Mouse (Mus musculus): ENCODE results near the gene Ash1l. TPM values are rescaled to one million over a fixed set of nuclear protein-coding genes. Genes with fewer than 3 reads are reported as not detected.
A peak's percentile ranks its signal among the peaks of the same experiment; 100 is the strongest.
"Not testable (repeated sequence)": the region's sequence is repeated elsewhere in the genome, so short reads cannot be mapped to it uniquely, and the experiment has no call there.

Gene Ash1l
- polyA plus RNA-seq, 1 experiment: 5.7 TPM

- no peaks in the 10 kb centered on the region for H3K4me1 ChIP-seq (ENCODE audit: control insufficient read depth, insufficient read depth, insufficient read length)
- no peak overlapping the region for H3K27ac ChIP-seq (ENCODE audit: insufficient read depth, low read length)
- H3K4me3 ChIP-seq (ENCODE audit: extremely low read depth, insufficient read depth, insufficient read length): no peak overlapping the region
- peaks cover 53% of the 10 kb centered on the region for H3K36me3 ChIP-seq (ENCODE audit: control insufficient read depth, insufficient read depth, low read length)
- DNase-seq (ENCODE audit: low read depth in 1 of 2, low spot score in 2 of 2): no peak
- TF ChIP-seq POLR2A (IDR thresholded peaks at IDR 0.05; ENCODE audit: low read depth, low read length): no peak
- no peak for TF ChIP-seq CTCF (IDR thresholded peaks at IDR 0.05; ENCODE audit: extremely low read depth, insufficient read depth, insufficient read length, insufficient replicate concordance)
- H3K27me3 ChIP-seq (ENCODE audit: control insufficient read depth, insufficient read depth, low read length): no peaks in the 10 kb centered on the region
Measured at GRCm38 (mm10) chr3:89067265-89067664, 116.8 kb downstream of the Ash1l start.

DNA sequence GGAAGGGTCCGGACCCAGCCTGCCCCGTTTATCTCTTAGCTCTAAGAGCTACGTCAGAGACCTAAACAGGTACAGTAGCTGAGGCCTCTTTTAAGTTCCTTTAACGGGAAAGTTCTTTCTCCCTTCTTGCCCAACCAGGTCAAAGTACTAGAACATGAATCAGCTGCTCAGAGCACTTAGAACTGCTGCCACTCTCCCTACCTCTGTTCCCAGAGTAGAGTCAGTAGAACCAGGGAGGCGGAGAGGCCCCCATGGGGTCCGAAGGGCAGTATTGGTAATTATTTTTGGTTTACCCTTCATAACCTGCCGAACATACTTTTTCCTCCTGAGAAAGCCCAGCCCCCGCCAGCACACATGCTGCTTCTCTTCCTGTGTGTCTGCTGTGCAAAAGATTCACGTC lies 127.0 kb downstream of the Ash1l start:
- H3K27ac ChIP-seq (ENCODE audit: insufficient read depth, low read length): no peak overlapping the region
- peaks cover 38% of the 10 kb centered on the region for H3K36me3 ChIP-seq (ENCODE audit: control insufficient read depth, insufficient read depth, low read length)
- 93% methylated on average over 9 of the region's 9 CpGs for WGBS
- no peak overlapping the region for H3K4me3 ChIP-seq (ENCODE audit: extremely low read depth, insufficient read depth, insufficient read length)
- no peaks in the 10 kb centered on the region for H3K27me3 ChIP-seq (ENCODE audit: control insufficient read depth, insufficient read depth, low read length)
- no peak for TF ChIP-seq POLR2A (IDR thresholded peaks at IDR 0.05; ENCODE audit: low read depth, low read length)
- TF ChIP-seq CTCF (IDR thresholded peaks at IDR 0.05; ENCODE audit: extremely low read depth, insufficient read depth, insufficient read length, insufficient replicate concordance): no peak
- DNase-seq (ENCODE audit: low read depth in 1 of 2, low spot score in 2 of 2): no peak
- no peaks in the 10 kb centered on the region for H3K4me1 ChIP-seq (ENCODE audit: control insufficient read depth, insufficient read depth, insufficient read length)

DNA sequence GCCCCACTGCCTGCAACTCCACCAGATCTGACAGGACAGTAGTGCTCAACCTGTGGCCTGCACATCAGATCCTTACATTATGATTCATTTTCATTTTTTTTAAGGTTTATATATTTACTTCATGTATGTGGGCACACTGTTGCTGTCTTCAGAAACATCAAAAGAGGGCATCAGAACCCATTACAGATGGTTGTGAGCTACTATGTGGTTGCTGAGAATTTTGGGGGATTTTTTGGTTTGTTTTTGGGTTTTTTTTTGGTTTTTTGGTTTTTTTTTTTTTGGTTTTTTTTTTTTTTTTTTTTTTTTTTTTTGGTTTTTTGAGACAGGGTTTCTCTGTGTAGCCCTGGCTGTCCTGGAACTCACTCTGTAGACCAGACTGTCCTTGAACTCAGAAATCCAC lies 131.9 kb downstream of the Ash1l start:
- not testable (repeated sequence) for H3K27me3 ChIP-seq (ENCODE audit: control insufficient read depth, insufficient read depth, low read length); DNase-seq (ENCODE audit: low read depth in 1 of 2, low spot score in 2 of 2); H3K27ac ChIP-seq (ENCODE audit: insufficient read depth, low read length); H3K4me3 ChIP-seq (ENCODE audit: extremely low read depth, insufficient read depth, insufficient read length)
- Histone ChIP-seq H3K4me1 (ENCODE audit: control insufficient read depth, insufficient read depth, insufficient read length) (peaks cover 13% of the 10 kb centered on the region; the same call in 1 of the 2 replicates), H3K36me3 (ENCODE audit: control insufficient read depth, insufficient read depth, low read length) (peaks cover 17% of the 10 kb centered on the region)

DNA sequence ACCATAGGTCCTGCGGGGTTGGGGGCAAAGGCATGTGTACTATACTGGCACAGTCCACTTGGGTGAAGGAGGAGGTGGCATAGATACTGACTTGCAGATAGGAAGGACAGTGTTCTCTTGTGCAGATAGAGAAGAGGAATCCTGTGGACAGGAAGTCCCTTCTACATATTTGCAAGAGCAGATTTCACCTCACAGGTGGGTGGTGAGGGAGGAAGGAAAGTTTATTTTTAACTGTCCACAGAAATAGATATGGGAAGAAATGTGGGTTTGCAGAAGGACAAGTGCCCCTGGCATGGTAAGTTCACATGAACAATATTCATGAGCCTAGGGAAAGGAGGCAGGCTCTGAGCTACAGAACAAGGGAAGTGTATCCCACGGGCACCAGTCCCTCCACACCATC lies 133.7 kb downstream of the Ash1l start:
- TF ChIP-seq CTCF (IDR thresholded peaks at IDR 0.05; ENCODE audit: extremely low read depth, insufficient read depth, insufficient read length, insufficient replicate concordance) (no peak), POLR2A (IDR thresholded peaks at IDR 0.05; ENCODE audit: low read depth, low read length) (no peak)
- peaks cover 9% of the 10 kb centered on the region; the same call in 1 of the 2 replicates for H3K36me3 ChIP-seq (ENCODE audit: control insufficient read depth, insufficient read depth, low read length)
- H3K4me1 ChIP-seq (ENCODE audit: control insufficient read depth, insufficient read depth, insufficient read length): peaks cover 28% of the 10 kb centered on the region; the same call in 1 of the 2 replicates
- no peak overlapping the region for H3K27ac ChIP-seq (ENCODE audit: insufficient read depth, low read length)
- no peak overlapping the region for H3K4me3 ChIP-seq (ENCODE audit: extremely low read depth, insufficient read depth, insufficient read length)
- H3K27me3 ChIP-seq (ENCODE audit: control insufficient read depth, insufficient read depth, low read length): no peaks in the 10 kb centered on the region
- no peak for DNase-seq (ENCODE audit: low read depth in 1 of 2, low spot score in 2 of 2)
- WGBS: 62% methylated on average over 2 of the region's 2 CpGs

DNA sequence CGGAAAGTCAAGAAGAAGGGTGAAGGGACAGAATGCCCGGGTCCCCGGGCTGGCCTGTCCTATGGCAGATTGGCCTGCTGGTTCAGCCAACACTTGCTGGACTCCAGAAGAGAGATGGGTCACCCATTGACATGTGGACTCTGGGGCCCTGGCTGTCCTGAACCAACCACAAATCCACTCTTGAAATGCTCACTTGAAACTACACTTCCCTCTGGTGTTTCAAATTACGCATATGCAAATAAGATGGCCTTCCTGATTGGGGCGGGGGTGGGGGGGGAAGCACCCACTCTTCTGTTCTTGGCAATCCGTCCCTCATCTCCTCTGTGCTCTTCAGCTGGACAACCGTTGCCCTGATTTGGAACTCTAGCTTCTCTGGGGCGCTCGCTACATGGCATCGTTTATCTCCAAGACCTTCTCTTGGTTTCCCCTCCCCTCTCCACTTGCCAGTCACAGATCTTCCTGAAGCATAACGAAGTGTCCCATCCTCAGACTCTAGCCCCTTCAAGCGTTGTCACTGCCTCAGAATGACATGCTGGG lies 134.3 kb downstream of the Ash1l start:
- no peak overlapping the region for H3K27ac ChIP-seq (ENCODE audit: insufficient read depth, low read length)
- peaks cover 28% of the 10 kb centered on the region; the same call in 1 of the 2 replicates for H3K4me1 ChIP-seq (ENCODE audit: control insufficient read depth, insufficient read depth, insufficient read length)
- no peak for TF ChIP-seq POLR2A (IDR thresholded peaks at IDR 0.05; ENCODE audit: low read depth, low read length)
- TF ChIP-seq CTCF (IDR thresholded peaks at IDR 0.05; ENCODE audit: extremely low read depth, insufficient read depth, insufficient read length, insufficient replicate concordance): no peak
- no peak overlapping the region for H3K4me3 ChIP-seq (ENCODE audit: extremely low read depth, insufficient read depth, insufficient read length)
- 78% methylated on average over 12 of the region's 12 CpGs for WGBS
- no peak for DNase-seq (ENCODE audit: low read depth in 1 of 2, low spot score in 2 of 2)
- peaks cover 5% of the 10 kb centered on the region; the same call in 1 of the 2 replicates for H3K36me3 ChIP-seq (ENCODE audit: control insufficient read depth, insufficient read depth, low read length)
- H3K27me3 ChIP-seq (ENCODE audit: control insufficient read depth, insufficient read depth, low read length): no peaks in the 10 kb centered on the region

DNA sequence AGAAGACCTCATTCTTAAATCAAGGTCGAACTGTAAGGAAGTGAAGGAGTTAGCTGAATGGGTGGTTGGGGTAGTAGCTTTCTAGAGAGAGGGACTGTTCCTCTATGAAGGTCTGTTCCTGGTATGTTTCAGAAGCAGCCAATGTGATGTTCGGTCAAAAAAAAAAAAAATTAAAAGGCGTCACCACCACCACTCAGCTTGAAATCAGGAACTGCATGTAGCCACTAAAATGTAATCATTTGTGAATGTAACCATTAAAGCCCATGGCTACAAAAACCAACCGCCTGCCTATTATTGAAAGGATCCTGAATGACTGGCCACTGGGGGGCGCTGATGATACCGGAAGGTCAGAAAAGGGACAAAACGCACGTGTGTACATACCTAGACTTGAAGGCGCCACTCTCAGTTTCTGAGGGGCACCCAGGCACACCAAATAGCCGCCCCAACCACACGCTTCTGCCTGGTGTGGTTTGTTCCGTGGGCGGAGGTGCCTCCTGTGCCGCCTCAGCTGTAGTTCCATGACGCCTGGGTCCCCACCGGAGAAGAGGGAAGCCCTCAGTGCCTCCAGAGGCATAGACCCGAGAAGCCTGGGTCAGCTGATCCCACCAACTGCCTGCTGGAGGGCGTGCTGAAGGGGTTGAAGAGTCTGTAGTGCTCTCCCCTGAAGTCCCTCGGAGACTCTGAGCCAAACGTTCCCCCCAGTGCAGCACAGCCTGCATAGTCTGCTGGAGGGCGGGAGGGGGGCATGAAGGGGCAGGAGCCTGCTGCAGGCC lies 137.1 kb downstream of the Ash1l start:
- WGBS: 10% methylated on average over 21 of the region's 21 CpGs
- TF ChIP-seq CTCF (IDR thresholded peaks at IDR 0.05; ENCODE audit: extremely low read depth, insufficient read depth, insufficient read length, insufficient replicate concordance) (peak; percentile 60; the same call in 1 of the 2 replicates), POLR2A (IDR thresholded peaks at IDR 0.05; ENCODE audit: low read depth, low read length) (no peak)
- peak; percentile 80 to 84 for DNase-seq (ENCODE audit: low read depth in 1 of 2, low spot score in 2 of 2)
- Histone ChIP-seq H3K36me3 (ENCODE audit: control insufficient read depth, insufficient read depth, low read length) (peaks cover 2% of the 10 kb centered on the region; the same call in 1 of the 2 replicates), H3K27me3 (ENCODE audit: control insufficient read depth, insufficient read depth, low read length) (peaks cover 6% of the 10 kb centered on the region), H3K4me3 (ENCODE audit: extremely low read depth, insufficient read depth, insufficient read length) (no peak overlapping the region), H3K27ac (ENCODE audit: insufficient read depth, low read length) (0 out of 2 replicates have a peak overlapping the region, but pooled peaks have one; percentile 40), H3K4me1 (ENCODE audit: control insufficient read depth, insufficient read depth, insufficient read length) (peaks cover 31% of the 10 kb centered on the region)

DNA sequence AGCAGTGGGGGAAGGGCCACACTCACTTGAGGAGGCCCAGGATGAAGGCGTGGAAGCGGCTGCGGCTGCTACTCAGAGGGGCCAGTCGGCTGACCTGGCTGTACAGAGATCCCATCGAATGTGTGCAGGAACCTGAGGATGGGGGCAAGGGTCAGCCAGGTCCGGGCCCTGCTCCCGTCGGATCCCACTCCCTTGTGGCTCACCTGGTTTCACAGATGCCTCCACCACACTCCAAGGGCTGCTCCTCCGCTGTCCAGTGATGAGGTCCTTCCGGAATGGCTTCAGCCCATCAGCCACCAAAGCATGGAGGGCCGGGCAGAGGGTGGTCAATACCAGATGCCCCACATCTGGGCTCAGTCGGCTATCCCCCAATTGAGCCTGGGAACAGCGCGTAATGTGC lies 138.6 kb downstream of the Ash1l start:
- TF ChIP-seq POLR2A (IDR thresholded peaks at IDR 0.05; ENCODE audit: low read depth, low read length) (no peak), CTCF (IDR thresholded peaks at IDR 0.05; ENCODE audit: extremely low read depth, insufficient read depth, insufficient read length, insufficient replicate concordance) (no peak)
- H3K4me3 ChIP-seq (ENCODE audit: extremely low read depth, insufficient read depth, insufficient read length): peak overlapping the region; percentile 73; the same call in 1 of the 2 replicates
- peaks cover 6% of the 10 kb centered on the region for H3K27me3 ChIP-seq (ENCODE audit: control insufficient read depth, insufficient read depth, low read length)
- peaks cover 2% of the 10 kb centered on the region; the same call in 1 of the 2 replicates for H3K36me3 ChIP-seq (ENCODE audit: control insufficient read depth, insufficient read depth, low read length)
- no peak overlapping the region for H3K27ac ChIP-seq (ENCODE audit: insufficient read depth, low read length)
- peaks cover 35% of the 10 kb centered on the region for H3K4me1 ChIP-seq (ENCODE audit: control insufficient read depth, insufficient read depth, insufficient read length)
- DNase-seq (ENCODE audit: low read depth in 1 of 2, low spot score in 2 of 2): peak in 1 of 2 experiments; percentile 15
- WGBS: 52% methylated on average over 14 of the region's 14 CpGs
